Mouse (Mus musculus) layer of hippocampus, adult 2 months (tissue): ENCODE data around the gene Lhx5. TPM values are rescaled to one million over a fixed set of nuclear protein-coding genes. Genes with fewer than 3 reads are reported as not detected.

ENCODE experiments used
- DNase-seq, 2 experiments: peaks; one replicate each; pipeline ENCODE4 v3.0.0; 2022; ENCODE audit warnings: low spot score in 2 of 2
- H3K27ac ChIP-seq: fragments of 200-600 bp; 2 replicates; pipeline ENCODE4 v1.8.1; 2022
- H3K4me3 ChIP-seq: fragments of 200-600 bp; 2 replicates; pipeline ENCODE4 v1.8.1; 2022; ENCODE audit warnings: mild to moderate bottlenecking
- CTCF ChIP-seq: fragments of 200-600 bp; conservative IDR thresholded peaks from 2 replicates; pipeline ENCODE4 v1.8.1; 2022; ENCODE audit warnings: antibody characterized with exemption, mild to moderate bottlenecking, moderate library complexity
- total RNA-seq, 2 experiments: library from RNA; stranded (reverse); gene quantifications; 2 replicates each; pipeline ENCODE4 v1.2.3; 2021

Lhx5 gene
- total RNA-seq, 2 experiments from 2014 or later: 0.36 TPM; not detected in 1

- no peak for DNase-seq
- TF ChIP-seq CTCF: no peak
- Histone ChIP-seq H3K27ac (no peak overlapping the region), H3K4me3 (no peak overlapping the region)
Measured at GRCm38 (mm10) chr5:120435731-120436501, 4.4 kb downstream of the Lhx5 start.

GRCm38 (mm10) chr5:120436885-120437495, 5.5 kb downstream of the Lhx5 start:
- H3K27ac ChIP-seq: no peak overlapping the region
- H3K4me3 ChIP-seq: no peak overlapping the region
- no peak for DNase-seq
- no peak for TF ChIP-seq CTCF

GRCm38 (mm10) chr5:120437539-120437938, 6.0 kb downstream of the Lhx5 start:
- Histone ChIP-seq H3K27ac (no peak overlapping the region), H3K4me3 (no peak overlapping the region)
- TF ChIP-seq CTCF: no peak
- DNase-seq: no peak

GRCm38 (mm10) chr5:120437986-120438385, 6.5 kb downstream of the Lhx5 start:
- no peak overlapping the region for H3K27ac ChIP-seq
- no peak for TF ChIP-seq CTCF

GRCm38 (mm10) chr5:120438469-120438868, 7.0 kb downstream of the Lhx5 start:
- DNase-seq: no peak
- Histone ChIP-seq H3K27ac (no peak overlapping the region), H3K4me3 (no peak overlapping the region)
- TF ChIP-seq CTCF: no peak

More at GRCm38 (mm10) chr5:120437986-120438385, 6.5 kb downstream of the Lhx5 start:
- DNase-seq: no peak
- no peak overlapping the region for H3K4me3 ChIP-seq

GRCm38 (mm10) chr5:120438991-120439710, 7.7 kb downstream of the Lhx5 start:
- DNase-seq: no peak
- TF ChIP-seq CTCF: no peak
- Histone ChIP-seq H3K4me3 (no peak overlapping the region), H3K27ac (no peak overlapping the region)

GRCm38 (mm10) chr5:120439887-120440670, 8.6 kb downstream of the Lhx5 start:
- DNase-seq: no peak
- Histone ChIP-seq H3K4me3 (no peak overlapping the region), H3K27ac (no peak overlapping the region)
- TF ChIP-seq CTCF: no peak

- DNase-seq: peak; percentile 73 to 93
- Histone ChIP-seq H3K27ac (no peak overlapping the region), H3K4me3 (no peak overlapping the region)
- peak; percentile 84 for TF ChIP-seq CTCF
Measured at GRCm38 (mm10) chr5:120440733-120441132, 9.2 kb downstream of the Lhx5 start.

- no peak for TF ChIP-seq CTCF
- no peak for DNase-seq
- H3K27ac ChIP-seq: no peak overlapping the region
- H3K4me3 ChIP-seq: no peak overlapping the region
Measured at GRCm38 (mm10) chr5:120447305-120447704, 15.8 kb downstream of the Lhx5 start.

GRCm38 (mm10) chr5:120454756-120455337, 23.3 kb downstream of the Lhx5 start:
- Histone ChIP-seq H3K27ac (no peak overlapping the region), H3K4me3 (no peak overlapping the region)
- no peak for TF ChIP-seq CTCF
- DNase-seq: no peak

GRCm38 (mm10) chr5:120456253-120456652, 24.8 kb downstream of the Lhx5 start:
- Histone ChIP-seq H3K4me3 (no peak overlapping the region), H3K27ac (no peak overlapping the region)
- TF ChIP-seq CTCF: no peak
- DNase-seq: no peak

GRCm38 (mm10) chr5:120456841-120457554, 25.5 kb downstream of the Lhx5 start:
- no peak for DNase-seq
- Histone ChIP-seq H3K27ac (no peak overlapping the region), H3K4me3 (no peak overlapping the region)
- no peak for TF ChIP-seq CTCF
